Mouse (Mus musculus) gastrocnemius, adult 8-10 months (tissue): ENCODE results near the gene Olfr853. TPM values are rescaled to one million over a fixed set of nuclear protein-coding genes. Genes with fewer than 3 reads are reported as not detected.

Experiments
- DNase-seq, 2 experiments: peaks; one replicate each; pipeline ENCODE4 v3.0.0; 2022; ENCODE audit warnings: low spot score in 2 of 2
- total RNA-seq, 4 experiments: library from RNA; stranded (reverse); gene quantifications; 2 replicates each; pipeline ENCODE4 v1.2.4; 2022

Gene Olfr853
- total RNA-seq = not detected

DNA sequence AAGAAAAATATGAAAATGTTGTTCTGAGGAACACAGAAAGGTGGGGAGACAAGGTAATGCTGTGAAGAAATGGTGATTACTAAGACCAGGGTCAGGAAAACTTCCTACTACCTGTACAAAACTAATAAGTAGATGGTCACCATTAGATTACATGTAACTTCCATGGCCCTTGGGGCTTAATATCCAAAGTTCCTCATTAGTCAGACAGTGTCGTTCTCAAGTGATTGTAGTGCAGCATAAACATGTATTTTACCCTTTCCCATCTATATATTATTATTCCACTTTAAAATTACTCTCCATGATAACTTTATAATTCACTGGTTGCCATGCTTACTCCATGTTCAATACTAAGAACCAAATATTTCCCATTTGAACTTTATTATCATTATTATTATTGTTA is at the start of gene Olfr853:
TSS of gene Olfr853 (minus strand) at position 101 of the 400 bp plus-strand sequence.
- DNase-seq = no peak

DNA sequence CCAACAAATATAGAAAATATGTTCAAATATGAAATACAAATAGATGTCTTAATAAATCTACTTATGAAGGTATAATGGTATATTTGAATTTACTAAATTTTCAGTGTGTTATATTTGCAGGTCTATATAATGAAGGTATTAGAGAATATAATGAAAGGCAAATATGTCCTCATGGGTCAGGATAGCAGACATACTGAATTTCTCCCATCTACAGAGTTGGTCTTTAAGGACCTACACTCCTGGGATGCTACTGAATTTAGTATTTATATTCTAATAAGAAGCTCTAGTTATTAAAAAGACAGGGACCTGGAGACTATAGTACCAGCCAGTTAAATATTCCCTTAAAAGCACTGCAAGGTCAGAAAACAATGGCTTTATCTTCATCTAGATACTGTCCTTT is 41.4 kb upstream of the Olfr853 start, which contains the start of gene Olfr855:
TSS of gene Olfr855 (plus strand) at position 301 of the 400 bp plus-strand sequence.
- DNase-seq = no peak

GRCm38 (mm10) chr9:19567282-19567681 is 26.4 kb upstream of the Olfr853 start, which contains the start of gene Olfr854:
Gene Olfr854 (minus strand): TSS chr9:19567382.
- DNase-seq = no peak

DNA sequence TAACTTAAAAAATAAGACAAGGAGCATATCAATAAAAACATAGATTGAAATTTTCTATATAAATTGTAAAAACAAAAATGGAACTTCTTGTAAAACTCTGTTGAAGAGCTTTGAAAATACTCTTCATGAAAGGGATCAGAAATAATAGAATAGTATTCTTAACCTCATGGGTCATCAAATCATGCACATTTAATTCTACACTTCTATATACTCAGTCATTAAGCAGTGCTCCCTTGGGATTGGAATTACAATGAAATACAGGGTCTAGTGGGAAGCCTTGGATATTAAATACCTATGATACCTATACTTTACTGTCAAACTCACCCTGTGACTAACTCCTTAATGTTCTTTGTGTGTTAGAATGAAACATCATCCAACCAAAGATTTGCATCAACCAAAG is 47.9 kb downstream of the Olfr853 start, which contains the start of gene Olfr851:
TSS of gene Olfr851 (plus strand) at position 301 of the 400 bp plus-strand sequence.
- no peak for DNase-seq

Other genes with a start within 250 kb of the Olfr853 start
- not detected for gene Olfr844, start 224.7 kb downstream of the Olfr853 start, total RNA-seq
- gene Olfr845, start 204.6 kb downstream of the Olfr853 start, total RNA-seq = not detected
- not detected for gene Olfr846, start 177.1 kb downstream of the Olfr853 start, total RNA-seq
- not detected for gene Olfr847, start 162.4 kb downstream of the Olfr853 start, total RNA-seq
- gene Olfr849, start 100.8 kb downstream of the Olfr853 start, total RNA-seq = not detected
- not detected for gene Olfr850, start 62.8 kb downstream of the Olfr853 start, total RNA-seq
- not detected for gene Olfr851, start 47.8 kb downstream of the Olfr853 start, total RNA-seq
- not detected for gene Olfr854, start 26.3 kb upstream of the Olfr853 start, total RNA-seq
- not detected for gene Olfr855, start 41.5 kb upstream of the Olfr853 start, total RNA-seq
- 10 to 100 TPM; 13.2 to 16.8 (median 14.5) TPM for gene Zfp317, start 81.0 kb upstream of the Olfr853 start, total RNA-seq
- not detected for gene Olfr857, start 168.4 kb upstream of the Olfr853 start, total RNA-seq
- gene Olfr58, start 239.2 kb upstream of the Olfr853 start, total RNA-seq = not detected